Mouse (Mus musculus): ENCODE measurements at regions not wholly inside any gene's neighbourhood (a gene's known extent, or its start where the extent isn't known, plus 50 kb on each side); places are given as distances from the start of the nearest gene placed in this dataset.

DNA sequence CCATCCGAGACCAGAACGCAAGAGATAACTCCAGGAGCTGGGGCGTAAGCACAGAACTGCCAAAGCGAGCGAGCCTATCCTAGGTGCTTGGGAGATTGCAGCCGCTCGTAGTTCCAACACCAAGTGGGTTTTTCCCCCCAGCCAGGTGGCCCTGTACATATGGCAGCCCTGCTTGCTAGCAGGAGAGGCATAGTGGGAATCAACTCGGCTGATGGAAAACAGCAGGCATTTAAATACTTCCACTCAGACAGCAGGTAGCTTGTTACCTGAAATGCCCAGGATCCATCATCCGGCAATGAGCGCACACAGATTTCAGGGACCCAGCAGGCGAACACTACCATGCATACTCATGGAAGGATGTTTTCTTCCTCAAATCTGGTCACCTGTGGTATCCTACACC, 122.3 kb downstream of the Barhl2 start:
- TF ChIP-seq POLR2A (IDR thresholded peaks at IDR 0.05; ENCODE audit: low read depth, low read length) (no peak), CTCF (conservative IDR thresholded peaks at IDR 0.05; ENCODE audit: insufficient read depth, insufficient read length, low read depth, low read length) (no peak)

Measured in kidney, adult 2 months (tissue).